Mouse (Mus musculus): ENCODE data around the gene Ddx39b. TPM values are rescaled to one million over a fixed set of nuclear protein-coding genes. Genes with fewer than 3 reads are reported as not detected.
"Not testable (repeated sequence)": the region's sequence is repeated elsewhere in the genome, so short reads cannot be mapped to it uniquely, and the experiment has no call there.

The Ddx39b gene
- total RNA-seq, 2 experiments from 2014 or later: 115 to 166 TPM

- ATAC-seq (ENCODE audit: poor library complexity, severe bottlenecking): peak; percentile 64
Observed at GRCm38 (mm10) chr17:35258492-35259478, 17.2 kb downstream of the Ddx39b start.

GRCm38 (mm10) chr17:35259621-35260020, 18.1 kb downstream of the Ddx39b start:
- ATAC-seq (ENCODE audit: poor library complexity, severe bottlenecking): no peak

- ATAC-seq (ENCODE audit: poor library complexity, severe bottlenecking): no peak
Observed at GRCm38 (mm10) chr17:35261651-35262050, 20.1 kb downstream of the Ddx39b start.

GRCm38 (mm10) chr17:35262664-35263522, 21.3 kb downstream of the Ddx39b start, which contains the start of gene H2-D1:
TSS of gene H2-D1 (plus strand) at chr17:35262730.
- ATAC-seq (ENCODE audit: poor library complexity, severe bottlenecking): peak; percentile 76

GRCm38 (mm10) chr17:35263523-35263883, 22.0 kb downstream of the Ddx39b start:
- ATAC-seq (ENCODE audit: poor library complexity, severe bottlenecking): no peak

- ATAC-seq (ENCODE audit: poor library complexity, severe bottlenecking): no peak
Observed at GRCm38 (mm10) chr17:35267399-35268086, 26.0 kb downstream of the Ddx39b start.

GRCm38 (mm10) chr17:35269653-35270347, 28.3 kb downstream of the Ddx39b start:
- no peak; the same call in 1 of the 2 replicates for ATAC-seq (ENCODE audit: poor library complexity, severe bottlenecking)

GRCm38 (mm10) chr17:35272249-35272648, 30.7 kb downstream of the Ddx39b start:
- ATAC-seq (ENCODE audit: poor library complexity, severe bottlenecking): no peak

- ATAC-seq (ENCODE audit: poor library complexity, severe bottlenecking): peak; percentile 97
Observed at GRCm38 (mm10) chr17:35274770-35275169, 33.2 kb downstream of the Ddx39b start.

GRCm38 (mm10) chr17:35276304-35276864, 34.8 kb downstream of the Ddx39b start:
- no peak for ATAC-seq (ENCODE audit: poor library complexity, severe bottlenecking)

GRCm38 (mm10) chr17:35278049-35278448, 36.5 kb downstream of the Ddx39b start:
- no peak for ATAC-seq (ENCODE audit: poor library complexity, severe bottlenecking)

GRCm38 (mm10) chr17:35278957-35279688, 37.6 kb downstream of the Ddx39b start:
- ATAC-seq (ENCODE audit: poor library complexity, severe bottlenecking): no peak

GRCm38 (mm10) chr17:35280276-35280675, 38.7 kb downstream of the Ddx39b start:
- ATAC-seq (ENCODE audit: poor library complexity, severe bottlenecking): no peak

GRCm38 (mm10) chr17:35285431-35285830, 43.9 kb downstream of the Ddx39b start:
- ATAC-seq (ENCODE audit: poor library complexity, severe bottlenecking): no peak

GRCm38 (mm10) chr17:35295796-35296195, 54.2 kb downstream of the Ddx39b start:
- peak; percentile 49; the same call in 1 of the 2 replicates for ATAC-seq (ENCODE audit: poor library complexity, severe bottlenecking)

- not testable (repeated sequence) for ATAC-seq (ENCODE audit: poor library complexity, severe bottlenecking)
Observed at GRCm38 (mm10) chr17:35300261-35300945, 58.9 kb downstream of the Ddx39b start.

GRCm38 (mm10) chr17:35301645-35302258, 60.2 kb downstream of the Ddx39b start:
- peak; percentile 88 for ATAC-seq (ENCODE audit: poor library complexity, severe bottlenecking)

GRCm38 (mm10) chr17:35303271-35303670, 61.7 kb downstream of the Ddx39b start:
- ATAC-seq (ENCODE audit: poor library complexity, severe bottlenecking): no peak
